11 mouse cellular contexts compared by ENCODE assay signal in the genomic region with DNA sequence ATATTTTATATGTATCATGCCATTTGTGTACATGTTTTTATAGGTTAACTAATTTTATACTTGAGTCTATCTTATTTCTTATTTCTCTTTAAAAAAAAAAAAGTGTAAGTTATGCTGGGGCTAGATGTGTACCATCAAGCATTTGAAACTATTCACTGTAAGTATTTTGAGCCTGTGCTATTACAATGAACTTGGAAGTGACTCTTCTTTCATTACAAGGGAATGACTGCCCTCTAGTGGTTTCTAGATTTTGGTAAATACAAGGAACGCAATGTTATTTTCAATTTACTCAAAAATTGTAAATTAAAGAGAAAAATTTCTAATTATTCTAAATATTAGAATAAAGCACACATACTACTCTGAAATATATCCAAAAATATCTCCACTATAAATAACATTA.
DNase-seq lines count a peak whose midpoint lies in the region; ATAC-seq lines count a peak whose summit lies in the region.
"Had no signal": no experiment of that assay in that cellular context is flagged by ENCODE, and none has a peak within 500 bp of the region (broad histone marks: within the 10 kb centered on the region; RNA-seq: fewer than 3 reads in every experiment).

No protein-coding gene starts in this region.

- H3K4me1 ChIP-seq in neural tube, embryonic 11.5 days (ENCODE audit: control insufficient read depth, insufficient read depth, low read length) = no peaks in the 10 kb centered on the region
- H3K4me1 ChIP-seq: limb, embryonic 13.5 days had no signal

- no peak overlapping the region for H3K27ac ChIP-seq in neural tube, embryonic 11.5 days (ENCODE audit: low read depth, low read length)
- H3K27ac ChIP-seq: limb, embryonic 13.5 days had no signal

- no peak overlapping the region for H3K4me3 ChIP-seq in neural tube, embryonic 11.5 days (ENCODE audit: low read depth, low read length)
- H3K4me3 ChIP-seq: limb, embryonic 13.5 days had no signal

- H3K9ac ChIP-seq in neural tube, embryonic 11.5 days (ENCODE audit: low read length) = no peak overlapping the region
- H3K9ac ChIP-seq: limb, embryonic 13.5 days had no signal

- H3K27me3 ChIP-seq in neural tube, embryonic 11.5 days (ENCODE audit: control insufficient read depth, insufficient read depth, low read length) = no peaks in the 10 kb centered on the region
- H3K27me3 ChIP-seq: limb, embryonic 13.5 days had no signal

- peak; percentile 58 for DNase-seq in embryo, embryonic 10 days (ENCODE audit: low spot score)
- DNase-seq in embryo, embryonic 9.5 days (ENCODE audit: extremely low spot score) = no peak
- no peak for DNase-seq in neural tube, embryonic 11.5 days (ENCODE audit: low spot score)
- DNase-seq in neural tube, embryonic 10.5 days (ENCODE audit: extremely low spot score, low spot score) = no peak
- peak; percentile 61 for DNase-seq in hindlimb bud, embryonic 11.5 days (ENCODE audit: extremely low spot score, low read depth, low spot score)
- DNase-seq in kidney, adult 11 months = no peak
- no peak for DNase-seq in heart, adult 9 months (ENCODE audit: low spot score in 2 of 2)
- DNase-seq: gastrocnemius, postnatal 14 days had no signal

- H3K9me3 ChIP-seq in neural tube, embryonic 11.5 days (ENCODE audit: control insufficient read depth, low read length) = no peaks in the 10 kb centered on the region
- H3K9me3 ChIP-seq: G1E; limb, embryonic 13.5 days had no signal

- H3K4me2 ChIP-seq in neural tube, embryonic 11.5 days (ENCODE audit: low read depth) = no peak overlapping the region
- H3K4me2 ChIP-seq: limb, embryonic 13.5 days had no signal

- 52% methylated on average over 1 of the region's 1 CpGs for WGBS in neural tube, embryonic 11.5 days

- ATAC-seq in neural tube, embryonic 11.5 days (ENCODE audit: insufficient read depth, low FRiP score, low TSS enrichment) = peak; percentile 69; the same call in 1 of the 2 replicates
- no peak for ATAC-seq in megakaryocyte-erythroid progenitor cell, adult 5-6 weeks (replicated peaks; ENCODE audit: low FRiP score, low TSS enrichment, poor library complexity, severe bottlenecking)

- no peaks in the 10 kb centered on the region for H3K36me3 ChIP-seq in neural tube, embryonic 11.5 days (ENCODE audit: control insufficient read depth, insufficient read depth, low read length)
- H3K36me3 ChIP-seq: G1E; limb, embryonic 13.5 days had no signal

Comparison
In these comparisons a context has a peak if more than half of its experiments do, and no peak if none do; other contexts are left out.
1. DNase-seq: peak in embryo, embryonic 10 days (single experiment) and hindlimb bud, embryonic 11.5 days (single experiment); none in embryo, embryonic 9.5 days (single experiment), neural tube, embryonic 11.5 days (single experiment), neural tube, embryonic 10.5 days (single experiment), kidney, adult 11 months (single experiment) and heart, adult 9 months (0 of 2).